Mouse (Mus musculus): ENCODE results near the gene Npcd. TPM values are rescaled to one million over a fixed set of nuclear protein-coding genes. Genes with fewer than 3 reads are reported as not detected.

Npcd gene
- total and polyA plus RNA-seq, 2 experiments from 2014 or later = 4.6 to 8.2 TPM

DNA sequence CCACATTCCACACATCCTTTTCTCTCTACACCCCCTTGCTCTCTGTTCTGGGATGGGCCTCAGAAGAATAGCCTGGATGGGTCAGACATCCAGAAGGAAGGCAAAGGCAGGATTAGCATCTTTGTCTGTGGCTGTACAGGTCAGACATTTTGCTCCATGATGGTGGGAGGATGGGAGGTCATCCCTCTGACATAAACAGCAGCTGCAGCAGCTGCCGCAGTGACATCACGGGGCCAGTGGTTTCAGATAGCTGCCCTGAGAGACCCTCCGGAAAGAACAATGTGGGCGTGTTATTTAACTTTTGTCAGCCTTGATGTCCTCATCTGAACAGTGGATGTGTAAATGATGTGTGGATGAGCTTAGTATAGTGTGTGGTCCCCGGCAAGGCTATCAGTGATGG, 88.2 kb downstream of the Npcd start:
- H3K27ac ChIP-seq (ENCODE audit: low read depth, low read length) = no peak overlapping the region
- no peak for ATAC-seq (ENCODE audit: low FRiP score)

DNA sequence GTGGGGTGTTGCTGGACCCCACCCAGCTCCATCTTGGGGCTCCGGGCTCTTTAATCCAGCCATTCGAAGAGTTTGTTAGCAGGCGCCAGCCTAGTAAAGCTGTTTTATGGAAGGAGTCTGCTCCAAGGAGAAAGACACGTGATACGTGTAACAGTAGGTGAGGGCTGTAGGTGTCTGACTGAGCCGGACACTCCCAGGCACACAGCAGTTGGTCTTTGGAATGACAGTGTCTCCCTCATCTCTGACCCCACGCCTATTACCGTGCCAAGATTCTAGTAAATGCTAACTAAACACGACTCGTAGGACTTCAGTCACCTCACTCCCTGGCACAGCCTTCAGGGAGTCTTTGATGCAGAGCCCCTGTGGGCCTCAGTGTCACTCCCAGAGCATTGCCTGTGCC, 88.7 kb downstream of the Npcd start:
- no peaks in the 10 kb centered on the region for H3K36me3 ChIP-seq (ENCODE audit: insufficient read depth, low read length)
- H3K4me3 ChIP-seq (ENCODE audit: low read depth, low read length) = no peak overlapping the region
- no peak overlapping the region for H3K9ac ChIP-seq (replicated peaks; ENCODE audit: low read length, poor library complexity, severe bottlenecking)
- no peaks in the 10 kb centered on the region for H3K9me3 ChIP-seq (ENCODE audit: low read length)
- DNase-seq (ENCODE audit: low spot score) (no peak), ATAC-seq (ENCODE audit: low FRiP score) (no peak)
- H3K4me2 ChIP-seq (ENCODE audit: low read depth, low read length, poor library complexity, severe bottlenecking) = no peak overlapping the region
- 88% methylated on average over 10 of the region's 10 CpGs for WGBS
- H3K4me1 ChIP-seq (ENCODE audit: insufficient read depth, low read length) = peaks cover 10% of the 10 kb centered on the region
- TF ChIP-seq CTCF (IDR thresholded peaks at IDR 0.05) = no peak
- H3K27ac ChIP-seq (ENCODE audit: low read depth, low read length) = no peak overlapping the region
- H3K27me3 ChIP-seq (ENCODE audit: insufficient read depth, low read length) = no peaks in the 10 kb centered on the region

More for the DNA sequence above, 88.2 kb downstream of the Npcd start:
- no peaks in the 10 kb centered on the region for H3K9me3 ChIP-seq (ENCODE audit: low read length)
- H3K27me3 ChIP-seq (ENCODE audit: insufficient read depth, low read length) = no peaks in the 10 kb centered on the region
- peaks cover 10% of the 10 kb centered on the region for H3K4me1 ChIP-seq (ENCODE audit: insufficient read depth, low read length)
- no peak for TF ChIP-seq CTCF (IDR thresholded peaks at IDR 0.05)
- no peaks in the 10 kb centered on the region for H3K36me3 ChIP-seq (ENCODE audit: insufficient read depth, low read length)
- no peak overlapping the region for H3K9ac ChIP-seq (replicated peaks; ENCODE audit: low read length, poor library complexity, severe bottlenecking)
- WGBS = 88% methylated on average over 5 of the region's 5 CpGs
- DNase-seq (ENCODE audit: low spot score) = no peak
- no peak overlapping the region for H3K4me3 ChIP-seq (ENCODE audit: low read depth, low read length)
- H3K4me2 ChIP-seq (ENCODE audit: low read depth, low read length, poor library complexity, severe bottlenecking) = no peak overlapping the region

- no peak overlapping the region for H3K27ac ChIP-seq (ENCODE audit: low read depth, low read length)
- ATAC-seq (ENCODE audit: low FRiP score) (no peak), DNase-seq (ENCODE audit: low spot score) (no peak)
- H3K9ac ChIP-seq (replicated peaks; ENCODE audit: low read length, poor library complexity, severe bottlenecking) = no peak overlapping the region
- H3K4me2 ChIP-seq (ENCODE audit: low read depth, low read length, poor library complexity, severe bottlenecking) = no peak overlapping the region
- H3K4me1 ChIP-seq (ENCODE audit: insufficient read depth, low read length) = peaks cover 10% of the 10 kb centered on the region
- H3K27me3 ChIP-seq (ENCODE audit: insufficient read depth, low read length) = no peaks in the 10 kb centered on the region
- WGBS = 75% methylated on average over 8 of the region's 8 CpGs
- TF ChIP-seq CTCF (IDR thresholded peaks at IDR 0.05) = no peak
- H3K36me3 ChIP-seq (ENCODE audit: insufficient read depth, low read length) = no peaks in the 10 kb centered on the region
- H3K9me3 ChIP-seq (ENCODE audit: low read length) = no peaks in the 10 kb centered on the region
- H3K4me3 ChIP-seq (ENCODE audit: low read depth, low read length) = no peak overlapping the region
These were observed 89.3 kb downstream of the Npcd start for GRCm38 (mm10) chr15:79744742-79745141.

DNA sequence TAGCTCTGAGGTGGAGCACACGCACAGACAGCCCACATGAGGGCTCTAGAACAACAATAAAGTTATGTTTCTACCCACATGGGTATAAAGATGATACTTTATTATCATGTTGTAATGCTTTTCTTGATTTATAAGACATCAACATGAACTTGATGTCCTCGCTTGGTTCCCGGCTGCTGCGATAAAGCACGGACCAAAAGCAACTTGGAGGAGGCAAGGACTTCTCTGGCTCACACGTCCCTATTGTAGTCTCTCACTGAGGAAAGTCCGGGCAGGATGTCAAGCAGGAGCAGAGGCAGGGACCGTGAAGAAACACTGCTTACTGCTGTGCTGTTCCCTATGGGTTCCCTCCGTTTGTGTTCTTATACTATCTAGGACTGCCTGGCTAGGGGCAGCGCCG, 90.0 kb downstream of the Npcd start:
- Histone ChIP-seq H3K4me3 (ENCODE audit: low read depth, low read length) (no peak overlapping the region), H3K9ac (replicated peaks; ENCODE audit: low read length, poor library complexity, severe bottlenecking) (no peak overlapping the region), H3K4me1 (ENCODE audit: insufficient read depth, low read length) (peaks cover 10% of the 10 kb centered on the region), H3K36me3 (ENCODE audit: insufficient read depth, low read length) (0 out of 2 replicates have a peak, but pooled peaks cover 5% of the 10 kb centered on the region), H3K4me2 (ENCODE audit: low read depth, low read length, poor library complexity, severe bottlenecking) (no peak overlapping the region), H3K27me3 (ENCODE audit: insufficient read depth, low read length) (no peaks in the 10 kb centered on the region), H3K27ac (ENCODE audit: low read depth, low read length) (no peak overlapping the region), H3K9me3 (ENCODE audit: low read length) (no peaks in the 10 kb centered on the region)
- no peak for DNase-seq (ENCODE audit: low spot score)
- no peak for TF ChIP-seq CTCF (IDR thresholded peaks at IDR 0.05)
- no peak for ATAC-seq (ENCODE audit: low FRiP score)
- 92% methylated on average over 11 of the region's 11 CpGs for WGBS

GRCm38 (mm10) chr15:79742706-79743023, 91.4 kb downstream of the Npcd start:
- no peak; the same call in 1 of the 2 replicates for ATAC-seq (ENCODE audit: low FRiP score)
- Histone ChIP-seq H3K4me3 (ENCODE audit: low read depth, low read length) (peak overlapping the region; percentile 97), H3K9ac (replicated peaks; ENCODE audit: low read length, poor library complexity, severe bottlenecking) (peak overlapping the region; percentile 87), H3K27ac (ENCODE audit: low read depth, low read length) (peak overlapping the region; percentile 71), H3K36me3 (ENCODE audit: insufficient read depth, low read length) (peaks cover 18% of the 10 kb centered on the region), H3K27me3 (ENCODE audit: insufficient read depth, low read length) (no peaks in the 10 kb centered on the region), H3K4me2 (ENCODE audit: low read depth, low read length, poor library complexity, severe bottlenecking) (peak overlapping the region; percentile 88), H3K4me1 (ENCODE audit: insufficient read depth, low read length) (peaks cover 10% of the 10 kb centered on the region), H3K9me3 (ENCODE audit: low read length) (no peaks in the 10 kb centered on the region)
- DNase-seq (ENCODE audit: low spot score) = no peak
- 0% methylated on average over 23 of the region's 23 CpGs for WGBS
- TF ChIP-seq CTCF (IDR thresholded peaks at IDR 0.05) = no peak

DNA sequence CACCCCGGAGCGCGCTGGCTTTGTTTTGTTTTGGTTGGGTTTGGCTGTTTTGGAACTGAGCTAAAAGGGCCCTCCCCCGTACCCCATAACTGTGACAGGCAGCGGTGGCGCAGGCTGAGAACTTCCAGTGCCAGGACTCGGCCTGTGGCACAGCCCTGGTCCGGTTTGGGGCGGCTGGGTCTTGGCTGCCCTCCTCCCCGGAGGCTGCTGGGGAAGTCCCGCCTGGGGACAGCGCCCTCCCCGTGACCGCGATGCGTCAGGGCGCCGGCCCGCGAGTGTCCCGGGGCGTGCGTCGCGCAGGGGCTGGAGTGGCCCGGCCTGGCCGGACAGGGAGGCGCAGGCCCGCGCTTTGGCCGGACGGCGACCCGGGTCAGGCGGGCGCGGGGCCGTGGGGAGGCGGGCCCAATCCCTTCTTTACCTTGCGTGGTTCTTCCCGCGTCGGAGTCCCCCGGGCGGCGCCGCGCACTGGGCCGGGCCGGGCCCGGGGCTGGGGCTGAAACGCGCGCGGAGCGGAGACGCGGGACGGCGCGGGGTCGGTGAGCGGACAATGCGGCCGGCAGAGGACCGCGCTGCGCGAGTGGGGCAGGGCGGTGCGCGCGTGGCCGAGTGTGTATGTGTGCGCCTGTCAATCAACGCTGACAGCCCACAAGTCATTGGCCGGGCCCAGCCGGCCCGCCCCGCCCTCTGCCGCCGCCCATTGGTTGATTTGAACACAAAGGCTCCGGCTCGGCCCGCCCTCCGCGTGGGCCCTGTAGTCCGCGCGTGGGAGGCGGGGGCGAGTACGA, 91.9 kb downstream of the Npcd start, which contains the start of gene Sun2:
TSS of gene Sun2 (minus strand) at position 616 of the 785 bp plus-strand sequence.
- Histone ChIP-seq H3K27ac (ENCODE audit: low read depth, low read length) (peak within 1 kb of the TSS; percentile 71), H3K4me1 (ENCODE audit: insufficient read depth, low read length) (peaks cover 10% of the 10 kb centered on the region), H3K27me3 (ENCODE audit: insufficient read depth, low read length) (no peaks in the 10 kb centered on the region), H3K9me3 (ENCODE audit: low read length) (no peaks in the 10 kb centered on the region), H3K4me3 (ENCODE audit: low read depth, low read length) (peak within 1 kb of the TSS; percentile 97), H3K36me3 (ENCODE audit: insufficient read depth, low read length) (peaks cover 21% of the 10 kb centered on the region), H3K4me2 (ENCODE audit: low read depth, low read length, poor library complexity, severe bottlenecking) (peak within 1 kb of the TSS; percentile 88), H3K9ac (replicated peaks; ENCODE audit: low read length, poor library complexity, severe bottlenecking) (peak within 1 kb of the TSS; percentile 87)
- DNase-seq (ENCODE audit: low spot score) (peak; percentile 95), ATAC-seq (ENCODE audit: low FRiP score) (peak; percentile 93)
- peak; percentile 5; the same call in 1 of the 2 replicates for TF ChIP-seq CTCF (IDR thresholded peaks at IDR 0.05)
- WGBS = under 1% methylated on average over 60 of the region's 93 CpGs

Data from midbrain, postnatal 0 days (tissue).